Mouse (Mus musculus) lung, postnatal 0 days (tissue): Measurements from ENCODE around the gene Fam135a.

Source experiments
- CTCF ChIP-seq: IDR thresholded peaks from 2 replicates; pipeline ENCODE4 v1.5.1; 2016; ENCODE audit warnings: antibody characterized with exemption, mild to moderate bottlenecking
- EP300 ChIP-seq: IDR thresholded peaks from 2 replicates; pipeline ENCODE4 v1.6.1; 2016; ENCODE audit warnings: antibody characterized with exemption, mild to moderate bottlenecking, control low read depth

GRCm38 (mm10) chr1:24010821-24011220 is 89.3 kb downstream of the Fam135a start:
- TF ChIP-seq CTCF, result no peak
- TF ChIP-seq EP300, result no peak
